Mouse (Mus musculus) lung, embryonic 15.5 days (tissue): ENCODE measurements around the gene Zfp868. TPM values are rescaled to one million over a fixed set of nuclear protein-coding genes. Genes with fewer than 3 reads are reported as not detected.

Experiments
- polyA plus RNA-seq: library from polyadenylated mRNA; unstranded; fragments of >200 nt; fragmentation: Nextera tagmentation; extraction: Ambion mirVana; gene quantifications from 2 replicates; pipeline ENCODE4 v1.2.1, GENCODE M21; 2015

Gene Zfp868
- polyA plus RNA-seq, 1 experiment from 2014 or later = 24.9 TPM

Other genes with a start within 250 kb of the Zfp868 start
- not detected in 2 replicates for gene Gm9495, start 172.0 kb downstream of the Zfp868 start, polyA plus RNA-seq
- not detected in 2 replicates for gene Gm7697, start 102.6 kb downstream of the Zfp868 start, polyA plus RNA-seq
- 1.5 and 1.9 TPM in 2 replicates for gene Zfp964, start 28.9 kb upstream of the Zfp868 start, polyA plus RNA-seq
- 29.6 and 31.4 TPM in 2 replicates for gene Zfp869, start 85.2 kb upstream of the Zfp868 start, polyA plus RNA-seq
- gene Zfp963, start 124.4 kb upstream of the Zfp868 start, polyA plus RNA-seq = 6.6 and 7.0 TPM in 2 replicates
- 0.50 and 0.59 TPM in 2 replicates for gene Gm20422, start 149.3 kb upstream of the Zfp868 start, polyA plus RNA-seq
- gene Atp13a1, start 165.6 kb upstream of the Zfp868 start, polyA plus RNA-seq = 42.9 and 46.2 TPM in 2 replicates
- gene Zfp866, start 165.6 kb upstream of the Zfp868 start, polyA plus RNA-seq = 27.4 and 29.7 TPM in 2 replicates
- gene Gmip, start 183.1 kb upstream of the Zfp868 start, polyA plus RNA-seq = 7.6 and 8.5 TPM in 2 replicates
- 0.57 and 0.61 TPM in 2 replicates for gene Lpar2, start 196.9 kb upstream of the Zfp868 start, polyA plus RNA-seq
- 10.1 and 11.4 TPM in 2 replicates for gene Pbx4, start 206.9 kb upstream of the Zfp868 start, polyA plus RNA-seq